Mouse (Mus musculus) R1 (cell line): ENCODE results near the gene Ubtd2.

Source experiments
- DNase-seq: peaks from one replicate; pipeline ENCODE4 v3.0.0-alpha.2; 2018; ENCODE audit warnings: low read depth, low spot score

Gene Ubtd2

GRCm38 (mm10) chr11:32454800-32455506 lies at the start of gene Ubtd2:
Ubtd2 (plus strand) TSS chr11:32455370.
- peak; percentile 92 for DNase-seq

DNA sequence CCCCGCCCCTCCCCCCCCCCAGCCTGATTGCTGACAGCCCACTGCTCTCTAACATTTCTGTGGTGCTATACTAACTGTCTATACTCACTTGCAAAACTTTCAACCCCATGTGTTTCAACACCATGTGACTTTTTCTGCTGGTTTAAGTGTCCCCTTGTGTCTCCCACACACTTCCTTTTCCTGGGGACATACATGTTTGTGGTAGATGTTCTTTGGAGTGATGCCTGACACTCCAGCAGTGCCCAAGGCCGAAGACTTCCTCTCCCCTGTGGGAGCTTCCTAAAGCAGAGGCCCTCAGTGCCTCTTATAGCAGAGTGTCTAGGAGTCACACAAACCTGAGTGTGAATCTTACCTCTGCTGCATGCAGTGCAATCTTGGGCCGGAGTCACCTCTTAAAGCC lies 47.3 kb upstream of the Ubtd2 start:
- no peak for DNase-seq

DNA sequence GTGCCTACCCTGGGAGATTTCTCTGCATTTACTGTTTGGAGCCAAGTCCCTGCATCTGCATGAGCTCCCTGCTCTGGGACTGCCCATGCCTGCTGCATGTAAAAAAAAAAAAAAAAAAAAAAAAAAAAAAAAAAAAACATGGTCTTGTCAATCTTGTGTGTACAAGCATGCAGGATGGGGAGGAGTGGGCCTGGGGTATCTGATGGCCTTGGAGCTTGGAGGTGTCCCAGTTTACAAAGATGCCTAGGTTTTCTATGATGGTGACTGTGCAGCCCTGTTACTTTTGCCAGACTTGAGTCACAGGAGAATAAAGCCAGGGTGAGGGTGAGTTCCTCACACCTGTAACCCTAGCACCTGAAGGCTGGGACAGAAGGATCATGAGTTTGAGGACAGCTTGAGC lies 46.1 kb upstream of the Ubtd2 start:
- DNase-seq: no peak

GRCm38 (mm10) chr11:32409823-32410562 lies 45.2 kb upstream of the Ubtd2 start:
- DNase-seq: no peak

- DNase-seq: peak; percentile 62
Measured at GRCm38 (mm10) chr11:32420001-32420400, 35.2 kb upstream of the Ubtd2 start.

DNA sequence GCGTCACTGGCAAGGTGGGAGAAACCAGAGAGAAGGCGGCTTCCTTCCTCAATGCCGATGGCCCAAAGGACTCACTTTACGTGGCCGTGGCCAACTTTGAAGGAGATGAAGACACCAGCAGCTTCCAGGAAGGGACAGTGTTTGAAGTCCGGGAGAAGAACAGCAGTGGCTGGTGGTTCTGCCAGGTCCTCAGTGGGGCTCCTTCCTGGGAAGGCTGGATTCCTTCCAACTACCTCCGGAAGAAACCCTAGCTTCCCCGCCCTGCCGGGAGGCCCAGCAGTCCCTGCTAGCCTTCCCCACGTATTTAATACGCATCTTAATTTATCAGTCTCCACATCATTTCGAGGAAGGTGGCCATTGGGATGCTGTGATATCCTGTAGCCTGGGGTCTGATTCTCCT lies 31.9 kb upstream of the Ubtd2 start:
- no peak for DNase-seq

- DNase-seq: no peak
Measured at GRCm38 (mm10) chr11:32424600-32424999, 30.6 kb upstream of the Ubtd2 start.

DNA sequence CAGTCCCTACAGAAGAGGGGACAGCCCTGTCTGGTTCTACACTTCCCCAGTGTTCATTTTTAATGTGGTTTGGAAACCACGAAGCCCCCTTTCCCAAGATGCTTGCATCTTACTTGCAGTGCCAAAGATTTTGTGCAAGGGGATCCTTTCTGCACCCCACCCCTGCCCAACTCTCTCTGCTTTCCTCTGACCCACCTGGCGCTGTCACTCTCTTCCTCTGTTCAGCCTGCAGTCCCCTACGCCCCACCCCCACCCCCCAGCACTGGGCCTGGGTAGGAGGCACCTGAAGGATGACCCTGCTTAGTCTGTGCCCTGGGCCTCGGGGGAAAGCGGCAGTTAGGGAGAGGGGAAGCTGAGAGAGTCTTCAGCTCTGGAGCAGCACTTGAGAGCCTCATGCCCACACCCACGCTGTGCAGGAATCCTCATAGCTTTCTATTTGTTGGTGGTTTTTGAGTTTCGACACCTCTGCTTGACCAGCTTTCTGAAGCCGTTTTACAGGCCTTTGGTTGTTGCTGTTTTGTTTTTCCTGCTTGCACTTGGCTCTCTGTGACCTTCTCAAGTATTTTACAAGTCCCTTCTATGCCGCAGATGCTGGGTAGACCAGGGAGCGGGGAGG lies 30.0 kb upstream of the Ubtd2 start:
- no peak for DNase-seq

- DNase-seq: no peak
Measured at GRCm38 (mm10) chr11:32427537-32427936, 27.6 kb upstream of the Ubtd2 start.

GRCm38 (mm10) chr11:32435410-32436060 lies 19.6 kb upstream of the Ubtd2 start:
- no peak for DNase-seq

DNA sequence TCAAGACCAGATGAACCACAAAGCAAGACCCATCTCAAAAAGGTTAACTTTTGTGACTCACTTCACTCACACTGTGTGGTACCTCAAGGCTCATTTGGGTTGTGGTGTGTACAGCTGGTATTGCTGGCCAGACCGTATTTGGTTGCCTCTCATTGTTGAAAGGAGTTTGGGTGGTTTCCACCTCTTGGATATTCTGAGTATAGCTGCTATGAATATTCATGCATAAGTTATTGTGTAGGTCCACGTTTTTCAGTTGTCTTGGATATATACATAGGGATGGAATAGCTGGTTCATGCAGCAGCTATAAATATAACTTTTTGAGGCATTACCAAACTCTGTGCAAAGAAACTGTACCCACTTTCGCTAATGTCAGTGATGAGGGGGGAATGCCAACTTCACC lies 12.6 kb upstream of the Ubtd2 start:
- DNase-seq: no peak

GRCm38 (mm10) chr11:32444266-32444665 lies 10.9 kb upstream of the Ubtd2 start:
- DNase-seq: no peak

- no peak for DNase-seq
Measured at GRCm38 (mm10) chr11:32445135-32445534, 10.0 kb upstream of the Ubtd2 start.

DNA sequence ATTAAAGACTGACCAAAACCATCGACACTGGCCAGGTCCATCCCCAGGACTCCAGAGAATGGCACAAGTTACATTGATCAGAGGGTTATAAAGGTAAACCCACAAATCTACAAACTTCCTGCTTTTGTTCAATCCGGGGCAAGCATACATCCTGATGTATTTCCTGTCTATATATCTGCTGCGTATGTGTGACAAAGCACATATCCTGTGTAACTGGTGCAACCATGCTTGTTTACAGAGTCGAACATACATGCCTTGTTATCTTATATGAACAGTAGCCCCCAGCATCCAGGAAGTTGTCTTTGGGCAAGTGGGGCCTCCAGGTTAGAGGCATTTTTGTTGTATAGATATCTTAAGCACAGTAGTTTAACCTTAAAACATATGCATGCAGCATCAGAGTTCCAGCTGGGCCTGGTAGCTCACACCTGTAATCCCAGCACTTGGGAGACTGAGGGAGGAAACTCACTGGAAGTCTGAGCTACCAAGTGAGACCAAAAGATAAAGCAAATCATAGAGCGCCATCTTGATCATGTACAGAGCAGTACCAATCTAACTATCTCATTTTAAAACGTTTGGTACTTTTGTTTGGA lies 9.4 kb upstream of the Ubtd2 start:
- DNase-seq: no peak

GRCm38 (mm10) chr11:32450216-32450615 lies 5.0 kb upstream of the Ubtd2 start:
- peak; percentile 56 for DNase-seq

DNA sequence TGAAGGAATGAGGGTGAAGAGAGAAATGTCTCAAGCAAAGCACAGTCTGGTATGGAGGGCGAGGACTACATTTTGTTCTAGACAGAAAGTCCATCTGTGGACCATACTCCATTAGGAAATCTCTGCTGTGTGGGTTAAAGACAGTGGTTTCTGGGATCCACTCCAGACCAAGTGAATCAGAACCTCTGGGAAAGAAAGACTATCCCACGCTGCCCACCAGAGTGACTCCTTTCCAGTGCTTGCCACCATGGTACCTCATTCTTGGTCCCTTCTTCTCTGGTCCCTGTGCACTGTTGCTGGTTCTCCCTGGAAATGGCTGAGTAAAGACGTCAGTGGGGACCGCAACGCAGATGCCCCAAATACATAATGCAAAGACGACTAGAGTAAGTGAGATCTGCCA lies 3.9 kb upstream of the Ubtd2 start:
- no peak for DNase-seq

DNA sequence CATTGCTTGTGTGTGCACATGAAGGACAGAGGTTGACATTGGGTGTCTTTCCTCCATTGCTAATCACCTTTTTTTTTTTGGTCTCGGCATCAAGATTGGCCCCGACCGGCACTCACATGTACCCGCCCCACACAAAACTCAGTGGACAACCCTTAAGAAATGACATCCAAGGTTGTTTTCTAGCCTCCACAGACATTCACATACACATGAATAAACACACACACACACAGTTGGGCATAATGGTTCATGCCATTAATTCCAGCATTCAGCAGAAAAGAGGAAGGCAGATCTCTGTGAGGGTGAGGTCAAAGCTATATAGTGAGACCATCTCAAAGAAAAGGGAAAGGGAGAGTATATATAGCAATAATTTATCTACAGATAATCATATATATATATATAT lies 2.4 kb upstream of the Ubtd2 start:
- no peak for DNase-seq

- no peak for DNase-seq
Measured at GRCm38 (mm10) chr11:32453353-32453915, 1.7 kb upstream of the Ubtd2 start.

GRCm38 (mm10) chr11:32454231-32454799 lies 855 bp upstream of the Ubtd2 start:
- peak; percentile 55 for DNase-seq

DNA sequence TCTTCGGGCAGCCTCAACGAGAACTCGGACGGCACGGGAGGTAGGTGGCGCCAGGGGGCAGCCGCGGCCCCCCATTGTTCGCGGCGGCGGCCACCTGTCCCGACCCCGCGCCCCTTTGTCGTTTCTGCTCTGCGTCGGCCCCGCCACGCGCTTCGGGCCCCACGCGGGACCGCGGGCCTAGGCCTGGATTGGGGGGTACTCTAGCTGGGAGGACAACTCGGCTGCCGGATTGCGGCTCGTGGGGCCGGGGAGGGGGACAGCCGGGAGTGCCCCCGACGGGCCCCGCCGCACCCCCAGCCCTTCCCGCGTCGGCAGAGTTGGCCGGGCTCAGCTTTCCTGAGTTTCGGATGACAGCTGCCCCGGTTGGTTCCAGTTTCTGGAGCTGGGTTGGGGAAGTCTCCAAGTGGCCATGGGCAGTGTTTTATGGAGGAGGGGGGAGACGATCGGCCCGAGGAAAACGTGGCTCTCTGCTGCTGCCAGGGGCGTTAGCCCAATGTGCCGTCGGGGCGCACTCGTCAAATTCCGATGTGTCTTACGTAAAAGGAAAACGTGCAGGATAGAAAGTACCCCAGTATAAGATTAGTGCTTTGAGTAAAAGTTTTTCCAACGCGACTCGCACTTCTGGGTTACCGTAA lies 454 bp downstream of the Ubtd2 start:
- DNase-seq: peak; percentile 64

DNA sequence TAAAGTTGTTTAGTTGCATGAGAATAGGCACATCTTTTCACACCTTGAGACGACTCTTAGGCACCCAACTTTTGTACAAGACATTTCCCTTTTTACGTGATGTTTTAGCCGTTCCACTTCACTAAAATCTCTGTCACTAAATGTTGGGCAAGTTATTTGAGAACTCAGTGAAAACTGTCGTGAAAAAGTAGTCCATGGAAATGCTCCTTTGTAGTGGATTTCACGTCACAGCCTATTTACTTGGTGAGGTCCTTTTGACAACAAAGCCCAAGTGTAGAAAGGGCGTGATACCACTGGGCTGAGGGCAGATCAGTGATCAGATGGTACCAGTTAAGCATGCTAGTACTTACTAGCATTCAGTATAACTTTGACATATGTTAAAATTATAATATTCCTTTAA lies 1.2 kb downstream of the Ubtd2 start:
- peak; percentile 11 for DNase-seq
